Mouse (Mus musculus) T-cell, adult 66 days (primary cell): ENCODE data around the gene Gm28778. TPM values are rescaled to one million over a fixed set of nuclear protein-coding genes. Genes with fewer than 3 reads are reported as not detected.

Source experiments
- total RNA-seq, 2 experiments: library from RNA; stranded (reverse); gene quantifications; 3 replicates in 1 of 2; 4 replicates in 1 of 2; pipeline ENCODE4 v1.2.4; 2023

Gm28778 gene
- not detected for total RNA-seq

GRCm38 (mm10) chr1:53296581-53297383 lies at the start of gene Gm28778, which contains the start of the genes Pms1 and Ormdl1:
Gene Gm28778 (plus strand): TSS chr1:53297111.
Gene Pms1 (minus strand): TSS chr1:53297018.
Gene Ormdl1 (plus strand): TSS chr1:53297095.

GRCm38 (mm10) chr1:53312989-53313967 lies 16.4 kb downstream of the Gm28778 start, which contains the start of gene Osgepl1:
Gene Osgepl1 (plus strand): TSS chr1:53313624.

GRCm38 (mm10) chr1:53352327-53353261 lies 55.7 kb downstream of the Gm28778 start, which contains the start of the genes Asdurf, Gm28551 and Asnsd1:
Gene Asdurf (minus strand): TSS chr1:53352619.
Gene Gm28551 (minus strand): TSS chr1:53352667.
Gene Asnsd1 (minus strand): TSS chr1:53352752.

Other genes with a start within 250 kb of the Gm28778 start
- not detected for gene Mstn, start 235.5 kb upstream of the Gm28778 start, total RNA-seq
- under 1 TPM in 1 of 2 experiments, not detected in 1; 0.82 TPM for gene 1700019A02Rik, start 109.5 kb upstream of the Gm28778 start, total RNA-seq
- gene Pms1, start 93 bp upstream of the Gm28778 start, total RNA-seq: 10 to 100 TPM; 18.9 to 23.8 TPM
- gene Ormdl1, start within 50 bp of the Gm28778 start, total RNA-seq: 10 to 100 TPM; 18.8 to 24.2 TPM
- 10 to 100 TPM in 1 of 2 experiments, 1 to 10 TPM in 1; 8.9 to 10.5 TPM for gene Osgepl1, start 16.5 kb downstream of the Gm28778 start, total RNA-seq
- 10 to 100 TPM in 1 of 2 experiments, not detected in 1; 12.9 TPM for gene Asdurf, start 55.5 kb downstream of the Gm28778 start, total RNA-seq
- gene Gm28551, start 55.6 kb downstream of the Gm28778 start, total RNA-seq: not detected
- gene Asnsd1, start 55.6 kb downstream of the Gm28778 start, total RNA-seq: 10 to 100 TPM; 36.1 to 40.6 TPM